Mouse (Mus musculus) layer of hippocampus, adult 11-12 months (tissue): ENCODE results near the gene Klhdc7a.
A peak's percentile ranks its signal among the peaks of the same experiment; 100 is the strongest.

Experiments
- DNase-seq: peaks from one replicate; pipeline ENCODE4 v3.0.0; 2022; ENCODE audit warnings: low spot score

Gene Klhdc7a

GRCm38 (mm10) chr4:139960086-139960713 is 7.6 kb downstream of the Klhdc7a start:
- DNase-seq: no peak

- no peak for DNase-seq
These were observed 8.6 kb downstream of the Klhdc7a start for GRCm38 (mm10) chr4:139959188-139959587.

GRCm38 (mm10) chr4:139950876-139951485 is 16.8 kb downstream of the Klhdc7a start:
- no peak for DNase-seq

GRCm38 (mm10) chr4:139950431-139950848 is 17.4 kb downstream of the Klhdc7a start:
- no peak for DNase-seq

- DNase-seq: no peak
These were observed 19.2 kb downstream of the Klhdc7a start for GRCm38 (mm10) chr4:139948591-139948990.

GRCm38 (mm10) chr4:139947341-139947740 is 20.5 kb downstream of the Klhdc7a start:
- no peak for DNase-seq

- DNase-seq: no peak
These were observed 26.0 kb downstream of the Klhdc7a start for GRCm38 (mm10) chr4:139941831-139942230.

GRCm38 (mm10) chr4:139935557-139935956 is 32.3 kb downstream of the Klhdc7a start:
- no peak for DNase-seq

- peak; percentile 65 for DNase-seq
These were observed 34.6 kb downstream of the Klhdc7a start for GRCm38 (mm10) chr4:139932970-139933801.

- no peak for DNase-seq
These were observed 35.9 kb downstream of the Klhdc7a start for GRCm38 (mm10) chr4:139931790-139932510.

- no peak for DNase-seq
These were observed 36.9 kb downstream of the Klhdc7a start for GRCm38 (mm10) chr4:139930885-139931284.

- DNase-seq: peak; percentile 63
These were observed 41.7 kb downstream of the Klhdc7a start for GRCm38 (mm10) chr4:139926161-139926561.

- no peak for DNase-seq
These were observed 42.3 kb downstream of the Klhdc7a start for GRCm38 (mm10) chr4:139925275-139926160.

- DNase-seq: no peak
These were observed 51.1 kb downstream of the Klhdc7a start for GRCm38 (mm10) chr4:139916731-139917130.
